Mouse (Mus musculus): ENCODE data around the gene Tcf19. TPM values are rescaled to one million over a fixed set of nuclear protein-coding genes. Genes with fewer than 3 reads are reported as not detected.
"Not testable (repeated sequence)": the region's sequence is repeated elsewhere in the genome, so short reads cannot be mapped to it uniquely, and the experiment has no call there.

The Tcf19 gene
- total RNA-seq, 2 experiments from 2014 or later, result 4.3 to 5.8 TPM

- DNase-seq, result no peak
These were observed 15.7 kb upstream of the Tcf19 start for GRCm38 (mm10) chr17:35532360-35532759.

DNA sequence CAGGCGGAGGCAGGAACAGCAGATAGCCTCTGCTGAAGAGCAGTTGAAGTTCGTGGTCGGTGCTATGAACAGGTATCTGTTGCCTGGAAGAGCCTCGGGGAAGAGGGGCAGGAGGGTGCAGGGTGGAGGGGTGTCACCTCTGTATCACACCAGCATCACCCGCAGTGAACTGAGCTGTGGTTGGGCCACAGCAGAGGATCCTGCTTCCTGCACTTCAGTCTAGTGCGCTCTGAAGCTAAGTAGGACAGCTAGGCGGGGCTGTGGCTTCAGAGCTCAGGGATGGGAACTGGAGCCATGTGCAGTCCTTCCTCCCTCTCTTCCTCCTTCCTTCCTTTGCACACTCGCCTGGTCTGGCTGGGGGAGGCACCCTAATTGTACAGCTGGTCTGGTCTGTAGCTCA, 10.0 kb upstream of the Tcf19 start:
- no peak for DNase-seq

DNA sequence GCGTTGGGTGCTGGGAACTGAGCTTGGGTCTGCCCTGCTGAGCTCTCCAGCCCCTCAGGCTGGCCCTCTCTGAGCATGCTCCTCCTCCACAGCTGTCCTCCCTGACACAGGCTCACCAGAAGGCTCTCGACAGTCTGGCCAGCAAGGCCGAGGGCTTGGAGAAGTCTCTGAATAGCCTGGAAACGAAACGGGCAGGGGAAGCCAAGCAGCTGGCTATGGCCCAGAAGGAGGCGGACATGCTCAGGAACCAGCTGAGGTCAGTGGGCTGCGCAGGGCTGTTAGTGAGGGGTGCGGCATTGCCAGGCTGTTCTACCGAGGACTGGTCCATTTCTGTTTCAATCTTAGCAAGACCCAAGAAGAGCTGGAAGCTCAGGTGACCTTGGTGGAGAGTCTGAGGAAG, 7.7 kb upstream of the Tcf19 start:
- no peak for DNase-seq

GRCm38 (mm10) chr17:35517526-35517925, 902 bp upstream of the Tcf19 start:
- DNase-seq, result no peak

- no peak for DNase-seq
These were observed 548 bp downstream of the Tcf19 start for GRCm38 (mm10) chr17:35515911-35516640.

DNA sequence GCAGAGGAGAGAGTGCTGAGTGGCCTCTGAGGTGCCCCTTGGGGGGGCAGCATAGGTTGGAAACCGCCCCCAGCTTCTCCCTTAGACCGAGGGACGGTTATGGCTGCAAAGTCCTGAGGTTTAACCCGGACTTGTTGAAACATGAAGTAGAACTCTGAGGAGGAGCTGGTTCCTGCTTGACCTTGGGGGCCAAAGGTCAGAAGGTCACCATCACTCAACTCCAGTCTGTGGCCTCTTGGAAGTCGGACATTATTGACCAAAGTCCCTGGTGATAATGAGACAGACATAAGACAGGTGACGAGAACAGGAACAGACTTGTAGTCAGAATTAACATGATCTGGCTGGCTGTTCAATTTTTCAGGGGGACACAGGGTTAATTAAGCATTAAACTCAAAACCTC, 1.9 kb downstream of the Tcf19 start:
- no peak for DNase-seq

- peak; percentile 26 to 33 for DNase-seq
These were observed 2.7 kb downstream of the Tcf19 start for GRCm38 (mm10) chr17:35513886-35514285.

DNA sequence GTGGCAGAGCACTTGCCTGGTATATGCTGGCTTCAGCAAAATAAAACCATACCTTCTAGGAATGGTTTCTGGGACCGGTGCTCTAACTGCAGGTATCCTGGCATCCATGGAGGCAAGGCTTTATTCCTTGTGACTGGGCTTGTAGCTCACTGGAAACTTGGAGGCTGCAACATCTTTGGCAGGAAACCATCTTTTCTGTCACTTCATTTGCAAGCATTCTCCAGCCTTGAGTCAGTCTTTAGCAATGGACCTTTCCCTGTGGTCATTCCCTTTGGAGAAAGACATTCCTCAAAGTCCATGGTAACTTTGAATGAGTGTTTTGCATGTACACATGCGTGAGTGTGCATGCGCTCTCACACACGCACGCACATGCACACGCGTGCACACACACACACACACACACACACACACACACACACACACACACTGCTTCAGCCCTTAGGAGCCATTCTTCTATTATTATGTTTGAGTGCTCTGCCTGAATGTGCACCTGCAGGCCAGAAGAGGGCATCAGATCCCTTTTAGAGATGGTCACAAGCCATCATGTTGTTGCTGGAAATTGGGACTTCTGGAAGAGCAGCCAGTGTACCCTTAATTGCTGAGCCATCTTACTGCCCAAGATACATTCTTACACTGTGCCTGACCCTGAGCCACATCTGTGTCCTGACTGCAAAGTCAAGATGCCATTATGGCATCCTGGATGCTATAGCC, 3.6 kb downstream of the Tcf19 start:
- DNase-seq, result no peak

GRCm38 (mm10) chr17:35509284-35509683, 7.3 kb downstream of the Tcf19 start:
- DNase-seq, result no peak

- not testable (repeated sequence) for DNase-seq
These were observed 8.3 kb downstream of the Tcf19 start for GRCm38 (mm10) chr17:35508279-35508678.

DNA sequence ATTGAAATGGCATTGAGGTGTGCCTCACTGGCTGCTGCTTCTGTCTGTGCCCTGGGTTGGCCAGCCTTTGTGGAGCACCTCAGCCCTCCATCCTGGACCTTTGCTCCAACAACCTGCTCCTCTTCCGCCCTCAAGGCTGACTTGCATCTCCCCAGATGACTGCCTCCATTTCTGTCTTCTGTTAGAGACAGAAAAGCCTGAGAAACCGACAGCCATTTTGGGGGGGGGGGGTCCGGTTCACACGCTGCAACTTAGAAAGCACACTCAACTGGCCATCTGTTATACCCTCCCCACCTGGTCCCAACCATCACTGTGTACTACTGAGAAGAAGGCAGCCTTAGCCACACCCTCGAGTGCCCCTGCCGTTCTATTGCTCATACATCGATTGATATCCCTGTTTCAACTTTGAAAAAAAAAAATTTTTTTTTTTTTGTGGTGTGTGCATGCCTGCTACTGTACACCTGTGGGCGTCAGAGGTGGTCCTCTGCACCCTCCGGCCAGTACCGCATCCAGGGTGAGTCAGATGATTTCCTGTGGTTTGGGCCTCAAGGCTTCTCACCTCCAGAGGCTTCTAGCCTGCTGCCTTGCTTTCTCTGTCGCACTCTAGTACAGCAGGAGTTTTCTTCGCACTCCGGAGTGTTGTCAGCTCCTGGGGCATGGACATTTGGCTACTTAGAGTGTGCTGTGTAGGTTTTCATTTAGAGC, 8.9 kb downstream of the Tcf19 start:
- no peak for DNase-seq

DNA sequence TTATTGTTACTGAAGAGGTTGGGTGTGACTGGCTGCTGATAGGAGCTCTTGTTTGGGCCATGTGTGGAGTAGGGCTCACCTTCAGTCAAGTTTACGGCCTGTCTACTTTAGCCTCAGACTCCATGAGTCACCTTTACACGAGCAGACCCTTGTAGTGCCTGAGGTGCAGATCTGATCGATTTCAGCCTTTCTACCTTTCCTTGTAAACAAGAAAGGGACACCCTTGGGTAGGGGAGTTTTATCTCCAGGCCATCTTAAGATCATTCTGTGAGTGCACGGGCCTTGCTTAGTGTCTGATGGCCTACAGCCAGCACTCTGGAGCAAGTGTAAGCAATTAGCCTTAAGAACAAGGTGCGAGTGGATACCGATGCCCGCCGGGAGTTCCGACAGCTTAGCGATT, 9.7 kb downstream of the Tcf19 start:
- DNase-seq, result no peak

DNA sequence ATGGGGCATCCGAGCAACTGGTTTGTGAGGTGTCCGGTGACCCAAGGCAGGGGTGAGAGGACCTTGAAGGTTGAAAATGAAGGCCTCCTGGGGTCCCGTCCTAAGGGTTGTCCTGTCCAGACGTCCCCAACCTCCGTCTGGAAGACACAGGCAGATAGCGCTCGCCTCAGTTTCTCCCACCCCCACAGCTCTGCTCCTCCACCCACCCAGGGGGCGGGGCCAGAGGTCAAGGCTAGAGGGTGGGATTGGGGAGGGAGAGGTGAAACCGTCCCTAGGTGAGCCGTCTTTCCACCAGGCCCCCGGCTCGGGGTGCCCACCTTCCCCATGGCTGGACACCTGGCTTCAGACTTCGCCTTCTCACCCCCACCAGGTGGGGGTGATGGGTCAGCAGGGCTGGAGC, 10.8 kb downstream of the Tcf19 start, which contains the start of gene Pou5f1:
Pou5f1 (plus strand) TSS at position 243 of the 400 bp plus-strand sequence.
- no peak for DNase-seq

DNA sequence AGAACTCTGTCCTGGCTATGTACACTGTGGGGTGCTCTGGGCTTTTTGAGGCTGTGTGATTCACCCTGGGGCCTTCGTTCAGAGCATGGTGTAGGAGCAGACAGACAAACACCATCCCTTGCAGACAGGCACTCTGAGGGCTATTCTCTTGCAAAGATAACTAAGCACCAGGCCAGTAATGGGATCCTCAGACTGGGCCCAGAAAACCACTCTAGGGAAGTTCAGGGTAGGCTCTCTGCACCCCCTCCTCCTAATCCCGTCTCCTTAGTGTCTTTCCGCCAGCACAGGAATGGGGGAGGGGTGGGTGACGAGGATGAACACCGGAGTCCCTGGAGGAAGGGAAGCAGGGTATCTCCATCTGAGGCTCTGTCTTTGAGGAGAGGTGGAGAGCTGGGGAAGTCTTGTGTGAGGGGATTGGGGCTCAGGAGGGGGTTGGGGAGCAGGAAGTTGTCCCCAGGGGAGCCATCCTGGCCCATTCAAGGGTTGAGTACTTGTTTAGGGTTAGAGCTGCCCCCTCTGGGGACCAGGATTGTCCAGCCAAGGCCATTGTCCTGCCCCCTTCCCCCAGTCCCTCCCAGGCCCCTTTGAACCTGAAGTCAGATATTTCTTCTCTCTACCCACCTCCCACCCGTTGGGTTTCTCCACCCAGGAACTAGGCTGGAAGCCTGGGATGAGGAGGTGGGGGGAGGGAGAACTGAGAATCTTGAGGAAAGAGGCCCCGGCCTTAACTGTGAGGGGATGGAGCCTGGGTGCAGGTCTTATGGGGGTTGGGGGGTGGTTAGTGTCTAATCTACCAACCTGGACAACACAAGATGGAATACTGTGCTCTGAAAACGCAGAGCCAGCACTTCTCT, 11.8 kb downstream of the Tcf19 start:
- no peak for DNase-seq

DNA sequence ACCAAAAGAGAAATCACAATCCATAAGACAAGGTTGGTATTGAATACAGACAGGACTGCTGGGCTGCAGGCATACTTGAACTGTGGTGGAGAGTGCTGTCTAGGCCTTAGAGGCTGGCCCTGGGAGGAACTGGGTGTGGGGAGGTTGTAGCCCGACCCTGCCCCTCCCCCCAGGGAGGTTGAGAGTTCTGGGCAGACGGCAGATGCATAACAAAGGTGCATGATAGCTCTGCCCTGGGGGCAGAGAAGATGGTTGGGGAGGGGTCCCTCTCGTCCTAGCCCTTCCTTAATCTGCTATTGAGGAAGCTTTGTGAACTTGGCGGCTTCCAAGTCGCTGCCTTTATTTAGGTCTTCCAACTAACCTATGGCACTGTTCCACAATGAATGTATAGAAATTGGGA, 12.8 kb downstream of the Tcf19 start:
- DNase-seq, result no peak

- DNase-seq, result no peak
These were observed 13.9 kb downstream of the Tcf19 start for GRCm38 (mm10) chr17:35502762-35503161.

- no peak for DNase-seq
These were observed 14.4 kb downstream of the Tcf19 start for GRCm38 (mm10) chr17:35502226-35502625.

GRCm38 (mm10) chr17:35497124-35497523, 19.5 kb downstream of the Tcf19 start:
- no peak for DNase-seq

GRCm38 (mm10) chr17:35490320-35490719, 26.3 kb downstream of the Tcf19 start:
- no peak for DNase-seq

GRCm38 (mm10) chr17:35488041-35488440, 28.6 kb downstream of the Tcf19 start:
- no peak for DNase-seq

DNA sequence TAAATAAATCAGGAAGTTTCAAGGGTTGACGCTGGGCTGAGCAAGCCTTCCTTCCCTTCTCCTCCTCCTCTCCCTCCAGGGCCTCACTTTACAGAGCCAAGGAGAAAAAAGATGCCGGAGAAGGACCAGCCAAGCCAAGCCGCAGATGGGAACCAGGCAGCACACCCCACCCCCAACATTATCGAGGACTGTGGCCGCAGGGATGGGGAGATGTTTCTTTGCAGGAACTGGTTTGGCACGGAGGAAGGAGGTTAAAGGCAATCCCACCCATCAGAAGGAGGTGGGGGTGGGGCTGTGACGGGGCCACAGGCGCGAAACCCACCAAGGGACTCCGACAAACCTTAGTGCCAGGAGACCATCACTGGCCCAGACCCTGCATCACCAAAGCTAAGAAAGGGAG, 29.9 kb downstream of the Tcf19 start:
- DNase-seq, result no peak

GRCm38 (mm10) chr17:35485702-35486101, 30.9 kb downstream of the Tcf19 start:
- no peak for DNase-seq
